Mouse (Mus musculus) G1E (cell line): ENCODE results near the gene Rps23.

Experiments used
- CTCF ChIP-seq: IDR thresholded peaks from 2 replicates; pipeline ENCODE4 v1.5.1; 2012; ENCODE audit warnings: low read depth, low read length, inconsistent platforms, mixed read lengths
- GATA1 ChIP-seq: IDR thresholded peaks from 2 replicates; pipeline ENCODE4 v1.6.1; 2012; ENCODE audit warnings: borderline replicate concordance, low read length, inconsistent platforms, mixed read lengths
- POLR2AphosphoS5 ChIP-seq: IDR thresholded peaks from 2 replicates; pipeline ENCODE4 v1.6.1; 2012; ENCODE audit warnings: low read depth, low read length, inconsistent platforms; ENCODE audit not compliant: insufficient replicate concordance

- TF ChIP-seq POLR2AphosphoS5 (no peak), CTCF (no peak), GATA1 (no peak)
These were observed 16.8 kb downstream of the Rps23 start for GRCm38 (mm10) chr13:90939600-90939999.
